8 mouse cellular contexts compared by ENCODE assay signal in genomic region chr2:45105922-45106851, GRCm38 (mm10). TPM values are rescaled to one million over a fixed set of nuclear protein-coding genes. Genes with fewer than 3 reads are reported as not detected.
A peak's percentile ranks its signal among the peaks of the same experiment; 100 is the strongest.
DNase-seq lines count a peak whose midpoint lies in the region; ATAC-seq and TF ChIP-seq lines count a peak whose summit lies in the region.

No protein-coding gene starts in this region.

- ATAC-seq in heart, embryonic 13.5 days (ENCODE audit: extremely low read depth, insufficient number of reproducible peaks, low FRiP score, low TSS enrichment) = no peak

- no peaks in the 10 kb centered on the region; the same call in 1 of the 2 replicates for H3K36me3 ChIP-seq in kidney, adult 2 months (ENCODE audit: control insufficient read depth, insufficient read depth, low read length)
- no peaks in the 10 kb centered on the region for H3K36me3 ChIP-seq in heart, embryonic 13.5 days
- peaks cover 9% of the 10 kb centered on the region for H3K36me3 ChIP-seq in midbrain, embryonic 10.5 days

- peaks cover 18% of the 10 kb centered on the region for H3K4me1 ChIP-seq in kidney, adult 2 months (ENCODE audit: control insufficient read depth, insufficient read depth, low read length)
- H3K4me1 ChIP-seq in bone marrow, adult 2 months (ENCODE audit: control insufficient read depth, insufficient read depth, low read length) = peaks cover 1% of the 10 kb centered on the region
- H3K4me1 ChIP-seq in heart, embryonic 13.5 days = peaks cover 69% of the 10 kb centered on the region
- H3K4me1 ChIP-seq in midbrain, embryonic 10.5 days = peaks cover 74% of the 10 kb centered on the region

- H3K27me3 ChIP-seq in kidney, adult 2 months (replicated peaks; ENCODE audit: control insufficient read depth, insufficient read depth, low read length) = no peaks in the 10 kb centered on the region
- no peaks in the 10 kb centered on the region for H3K27me3 ChIP-seq in heart, embryonic 13.5 days (replicated peaks)
- no peaks in the 10 kb centered on the region for H3K27me3 ChIP-seq in midbrain, embryonic 10.5 days (ENCODE audit: low read depth, poor library complexity, severe bottlenecking)

- intact Hi-C loops in left cerebral cortex, postnatal 14 days (cut with DNase I) = loop anchor here (5.0 kb wide), 2 partner anchors 84 to 179 kb away; partner anchors contain the start of gene Gtdc1

- peak overlapping the region; percentile 81 for H3K4me2 ChIP-seq in heart, embryonic 13.5 days

- H3K27ac ChIP-seq in kidney, adult 2 months (ENCODE audit: insufficient read depth, low read depth, low read length) = peak overlapping the region; percentile 91
- peak overlapping the region; percentile 65; the same call in 1 of the 2 replicates for H3K27ac ChIP-seq in bone marrow, adult 2 months (ENCODE audit: control insufficient read depth, insufficient read depth, low read depth, low read length, poor library complexity)
- peak overlapping the region; percentile 77 for H3K27ac ChIP-seq in heart, embryonic 13.5 days (replicated peaks)
- H3K27ac ChIP-seq in midbrain, embryonic 10.5 days (replicated peaks) = peak overlapping the region; percentile 100

- TF ChIP-seq POLR2A in kidney, adult 2 months (IDR thresholded peaks at IDR 0.05; ENCODE audit: low read depth, low read length) = no peak
- no peak for TF ChIP-seq POLR2A in bone marrow, adult 2 months (IDR thresholded peaks at IDR 0.05; ENCODE audit: borderline replicate concordance, control insufficient read depth, low read depth, low read length)

- peak; percentile 44 for DNase-seq in kidney, adult 2 months
- no peak for DNase-seq in kidney, postnatal 25 days
- DNase-seq in midbrain, embryonic 10.5 days (ENCODE audit: low spot score) = no peak
- DNase-seq in spleen, postnatal 14 days (ENCODE audit: low spot score in 2 of 2) = no peak
- DNase-seq in gastrocnemius, adult 8-10 months (ENCODE audit: low spot score in 2 of 2) = no peak
- no peak for DNase-seq in left cerebral cortex, postnatal 14 days (ENCODE audit: low spot score in 2 of 2)

- H3K9ac ChIP-seq in heart, embryonic 13.5 days = peak overlapping the region; percentile 69

- WGBS in kidney, adult 2 months = 39% methylated on average over 7 of the region's 7 CpGs
- 56% methylated on average over 7 of the region's 7 CpGs for WGBS in bone marrow, adult 2 months
- 38% methylated on average over 7 of the region's 7 CpGs for WGBS in heart, embryonic 13.5 days
- 37% methylated on average over 7 of the region's 7 CpGs for WGBS in midbrain, embryonic 10.5 days

- TF ChIP-seq CTCF in kidney, adult 2 months (conservative IDR thresholded peaks at IDR 0.05; ENCODE audit: insufficient read depth, insufficient read length, low read depth, low read length) = no peak
- TF ChIP-seq CTCF in bone marrow, adult 2 months (IDR thresholded peaks at IDR 0.05; ENCODE audit: control insufficient read depth, insufficient read depth, low read length) = no peak

- no peaks in the 10 kb centered on the region for H3K9me3 ChIP-seq in heart, embryonic 13.5 days
- no peaks in the 10 kb centered on the region for H3K9me3 ChIP-seq in midbrain, embryonic 10.5 days (replicated peaks)

- H3K4me3 ChIP-seq in kidney, adult 2 months (ENCODE audit: insufficient read depth, low read depth, low read length) = peak overlapping the region; percentile 26; the same call in 1 of the 2 replicates
- no peak overlapping the region for H3K4me3 ChIP-seq in bone marrow, adult 2 months (replicated peaks; ENCODE audit: control insufficient read depth, low read depth, low read length)
- peak overlapping the region; percentile 17 for H3K4me3 ChIP-seq in heart, embryonic 13.5 days
- H3K4me3 ChIP-seq in midbrain, embryonic 10.5 days = peak overlapping the region; percentile 92

RNA-seq across cellular contexts. Expression of gene Zeb2, which starts 11.0 kb away (rescaled TPM):
- polyA plus RNA-seq in kidney, adult 2 months (2012; rRNA removed) = 22.7 and 25.6 TPM in 2 replicates
- polyA plus RNA-seq in bone marrow, adult 2 months (2011; ENCODE audit: insufficient read depth, insufficient read length, low replicate concordance, missing spikeins) = 116 and 143 TPM in 2 replicates
- polyA plus RNA-seq in heart, embryonic 13.5 days (2015; fragmentation: Nextera tagmentation; extraction: Ambion mirVana) = 21.8 and 22.4 TPM in 2 replicates
- 48.7 and 60.6 TPM in 2 replicates for polyA plus RNA-seq in midbrain, embryonic 10.5 days (2016; fragmentation: Nextera tagmentation; extraction: Ambion mirVana)
- total RNA-seq in gastrocnemius, adult 8-10 months (2022) = 10 to 100 TPM; 24.4 to 42.0 (median 34.1) TPM
- total RNA-seq in left cerebral cortex, postnatal 14 days (2021) = 100 to 1,000 TPM; 199 to 209 TPM
